Mouse (Mus musculus) testis, adult 2 months (tissue): ENCODE results near the gene Amotl1. TPM values are rescaled to one million over a fixed set of nuclear protein-coding genes. Genes with fewer than 3 reads are reported as not detected.
"Not testable (repeated sequence)": the region's sequence is repeated elsewhere in the genome, so short reads cannot be mapped to it uniquely, and the experiment has no call there.

Experiments used
- H3K27ac ChIP-seq: fragments of 200-500 bp; 2 replicates; pipeline ENCODE4 v1.5.1; 2012; ENCODE audit warnings: low read depth, low read length; ENCODE audit not compliant: control insufficient read depth, insufficient read depth
- H3K27me3 ChIP-seq: fragments of 200-500 bp; 2 replicates; pipeline ENCODE4 v1.6.1; 2012; ENCODE audit warnings: mild to moderate bottlenecking, low read length, moderate library complexity; ENCODE audit not compliant: control insufficient read depth, insufficient read depth
- H3K36me3 ChIP-seq: fragments of 200-500 bp; 2 replicates; pipeline ENCODE4 v1.6.1; 2012; ENCODE audit warnings: mild to moderate bottlenecking, low read length; ENCODE audit not compliant: control insufficient read depth, insufficient read depth
- H3K4me1 ChIP-seq: fragments of 200-500 bp; 2 replicates; pipeline ENCODE4 v1.6.1; 2012; ENCODE audit warnings: low read length; ENCODE audit not compliant: control insufficient read depth, insufficient read depth
- H3K4me3 ChIP-seq: fragments of 200-500 bp; 2 replicates; pipeline ENCODE4 v1.5.1; 2012; ENCODE audit warnings: low read depth, mild to moderate bottlenecking, low read length, moderate library complexity, mixed read lengths; ENCODE audit not compliant: control insufficient read depth
- CTCF ChIP-seq: fragments of 200-500 bp; IDR thresholded peaks from 2 replicates; pipeline ENCODE4 v1.5.1; 2012; ENCODE audit warnings: low read depth, mild to moderate bottlenecking, inconsistent platforms, low read length, moderate library complexity; ENCODE audit not compliant: control insufficient read depth, insufficient read depth, insufficient replicate concordance
- POLR2A ChIP-seq: fragments of 200-500 bp; IDR thresholded peaks from 2 replicates; pipeline ENCODE4 v1.6.1; 2012; ENCODE audit warnings: low read depth, mild to moderate bottlenecking, inconsistent platforms, low read length, moderate library complexity; ENCODE audit not compliant: control insufficient read depth
- polyA plus RNA-seq: library from polyadenylated mRNA; depleted of rRNA; stranded (reverse); fragments of >200 nt; gene quantifications from 2 replicates; pipeline ENCODE4 v1.2.3, GENCODE M21; 2012

The Amotl1 gene
- polyA plus RNA-seq, 1 experiment, result 43.2 TPM

DNA sequence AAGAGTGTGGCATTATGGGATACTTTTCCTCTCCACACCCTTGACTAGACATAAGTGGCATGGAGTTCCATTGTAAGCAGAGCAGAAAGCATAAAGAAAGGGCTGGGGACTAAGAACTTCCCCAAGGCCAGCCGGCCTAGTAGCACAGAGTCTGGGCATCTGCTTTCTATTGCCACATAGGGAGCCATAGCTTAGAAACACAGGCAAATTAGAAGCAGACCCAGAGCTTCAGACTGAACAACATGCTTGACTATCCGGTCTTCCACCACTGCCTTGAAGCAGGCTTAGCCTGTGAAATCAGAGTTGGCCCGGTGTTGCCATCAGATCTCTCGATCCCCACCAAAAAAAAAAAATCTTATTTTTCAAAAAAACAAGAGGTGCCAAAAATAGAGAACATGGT is 28.3 kb upstream of the Amotl1 start:
- no peak overlapping the region for H3K4me3 ChIP-seq
- no peak for TF ChIP-seq CTCF
- TF ChIP-seq POLR2A, result no peak
- H3K4me1 ChIP-seq, result no peaks in the 10 kb centered on the region
- no peak overlapping the region for H3K27ac ChIP-seq
- H3K27me3 ChIP-seq, result no peaks in the 10 kb centered on the region
- H3K36me3 ChIP-seq, result no peaks in the 10 kb centered on the region

DNA sequence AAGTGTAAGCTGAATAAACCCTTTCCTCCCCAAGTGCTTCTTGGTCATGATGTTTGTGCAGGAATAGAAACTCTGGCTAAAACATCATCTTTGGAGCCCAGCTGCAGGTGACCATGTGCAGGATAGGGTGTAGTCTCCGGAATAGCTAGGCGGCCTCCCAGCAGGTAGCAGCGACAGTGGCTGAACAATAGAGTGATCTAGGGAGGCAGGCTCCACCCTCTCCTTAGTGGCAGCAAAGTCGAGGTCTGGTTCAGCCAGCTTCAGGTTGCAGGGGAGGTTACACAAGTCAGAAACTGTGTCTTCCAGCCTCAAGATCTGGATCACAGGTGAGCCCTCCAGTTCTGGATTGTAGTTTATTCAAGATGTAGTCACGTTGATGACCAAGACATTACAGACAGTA is 27.1 kb upstream of the Amotl1 start:
- not testable (repeated sequence) for H3K36me3 ChIP-seq, H3K27me3 ChIP-seq, H3K4me3 ChIP-seq, H3K27ac ChIP-seq, H3K4me1 ChIP-seq

DNA sequence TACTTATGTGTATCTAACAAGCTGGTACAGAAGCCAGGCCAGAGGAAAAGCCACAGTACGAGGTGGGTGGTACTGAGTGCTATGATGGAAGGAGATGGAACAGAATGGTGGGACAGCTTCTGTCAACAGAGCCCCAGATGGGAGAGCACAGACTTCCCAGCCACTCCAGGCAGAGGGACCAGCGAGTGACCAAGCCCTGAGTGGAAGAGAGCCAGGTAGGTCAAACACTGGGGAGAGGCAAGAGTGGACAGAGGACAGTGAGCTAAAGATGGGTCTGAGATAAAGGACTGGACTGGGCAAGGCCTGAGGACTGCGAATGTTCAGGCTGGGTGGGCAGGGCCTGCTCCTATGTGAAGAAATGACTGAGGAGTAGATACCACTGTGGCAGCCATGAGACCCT is 23.5 kb upstream of the Amotl1 start:
- TF ChIP-seq POLR2A (no peak), CTCF (no peak)
- no peaks in the 10 kb centered on the region for H3K27me3 ChIP-seq
- H3K4me1 ChIP-seq, result no peaks in the 10 kb centered on the region

DNA sequence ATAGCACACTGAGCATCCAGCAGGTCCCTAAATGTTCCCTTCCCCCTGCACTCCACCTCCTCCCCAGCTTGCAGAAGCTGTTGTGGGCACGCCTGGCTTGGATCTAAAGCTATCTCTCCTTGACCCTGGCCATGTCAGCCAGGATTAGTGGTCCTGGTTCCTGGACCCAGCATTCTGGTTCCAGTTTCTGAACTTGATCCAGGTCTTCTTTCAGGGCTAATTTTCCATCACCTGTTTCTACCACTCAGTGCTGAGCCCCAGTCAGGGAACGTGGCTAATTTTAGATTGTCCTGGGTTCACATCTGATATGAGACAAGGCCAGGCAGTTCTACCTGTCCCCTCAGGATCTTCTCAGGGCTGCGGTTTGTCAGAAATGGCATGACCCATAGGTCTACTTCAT is 21.2 kb upstream of the Amotl1 start:
- peaks cover 2% of the 10 kb centered on the region; the same call in 1 of the 2 replicates for H3K4me1 ChIP-seq
- H3K27ac ChIP-seq, result no peak overlapping the region
- TF ChIP-seq CTCF (no peak), POLR2A (no peak)
- no peak overlapping the region for H3K4me3 ChIP-seq
- no peaks in the 10 kb centered on the region for H3K27me3 ChIP-seq
- no peaks in the 10 kb centered on the region for H3K36me3 ChIP-seq

More for the DNA sequence above, 23.5 kb upstream of the Amotl1 start:
- H3K4me3 ChIP-seq, result no peak overlapping the region
- no peaks in the 10 kb centered on the region for H3K36me3 ChIP-seq
- H3K27ac ChIP-seq, result no peak overlapping the region

DNA sequence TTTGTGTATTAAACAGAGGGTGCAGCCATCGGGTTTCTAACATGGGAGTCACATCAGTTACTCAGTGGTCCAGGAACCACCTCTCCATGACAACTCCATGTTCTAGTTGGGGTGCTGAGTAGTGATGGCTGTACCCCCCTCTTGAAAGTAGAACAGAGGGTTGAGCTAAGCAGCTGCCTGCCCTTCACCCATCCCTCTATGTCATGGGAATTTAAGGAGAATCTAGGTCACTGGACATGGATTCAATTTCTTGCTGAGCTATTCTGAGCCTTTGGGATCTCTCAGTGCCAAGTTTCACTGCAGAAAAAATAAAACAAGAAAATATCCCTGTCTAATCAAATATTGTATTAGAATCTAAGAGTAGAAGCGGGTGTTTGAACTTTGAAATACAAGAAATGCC is 18.7 kb upstream of the Amotl1 start:
- Histone ChIP-seq H3K27me3 (no peaks in the 10 kb centered on the region), H3K36me3 (no peaks in the 10 kb centered on the region), H3K4me1 (peaks cover 2% of the 10 kb centered on the region; the same call in 1 of the 2 replicates), H3K27ac (no peak overlapping the region), H3K4me3 (no peak overlapping the region)
- TF ChIP-seq CTCF, result no peak
- TF ChIP-seq POLR2A, result no peak

DNA sequence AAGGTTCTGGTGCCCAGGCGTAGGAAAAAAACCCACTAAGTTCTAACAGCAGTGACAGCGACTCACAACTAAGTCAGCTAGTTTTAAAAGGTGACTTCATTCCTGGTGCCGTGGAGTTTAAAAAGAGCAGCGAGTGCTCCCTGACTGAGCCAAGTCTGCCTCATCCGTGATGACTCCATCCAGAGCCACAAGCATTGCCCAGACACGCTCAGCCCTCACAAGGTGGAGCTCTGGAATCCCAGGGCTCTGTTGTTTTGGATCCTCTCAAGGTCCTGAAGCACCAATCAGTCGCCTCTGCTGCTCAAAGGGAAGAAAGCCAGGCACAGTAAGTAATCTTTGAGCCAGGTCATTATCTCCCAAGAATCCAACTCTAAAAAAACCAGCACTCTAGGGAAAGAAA is 18.0 kb upstream of the Amotl1 start:
- no peak for TF ChIP-seq POLR2A
- no peak for TF ChIP-seq CTCF
- H3K4me1 ChIP-seq, result peaks cover 2% of the 10 kb centered on the region; the same call in 1 of the 2 replicates
- no peak overlapping the region for H3K27ac ChIP-seq
- no peaks in the 10 kb centered on the region for H3K27me3 ChIP-seq
- no peaks in the 10 kb centered on the region for H3K36me3 ChIP-seq
- no peak overlapping the region for H3K4me3 ChIP-seq

DNA sequence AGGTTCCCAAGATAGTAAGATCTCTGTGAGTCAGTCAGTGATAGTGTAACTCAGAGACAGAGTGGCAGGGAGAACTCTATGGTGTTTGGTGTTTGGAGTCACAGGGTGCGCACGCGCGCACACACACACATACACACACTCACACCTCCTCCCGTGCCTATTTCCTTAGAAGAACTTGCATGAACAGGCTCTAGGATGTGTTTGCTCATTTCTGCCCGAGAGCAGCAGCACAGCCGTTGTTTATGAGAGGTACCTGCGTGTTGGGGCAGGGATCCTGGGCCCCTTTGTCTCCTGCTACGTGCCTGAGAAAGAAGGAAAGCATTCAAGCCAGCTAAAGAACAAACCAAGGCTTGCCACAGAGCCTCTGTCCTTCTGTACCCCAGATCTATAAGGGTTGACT is 17.3 kb upstream of the Amotl1 start:
- peaks cover 2% of the 10 kb centered on the region; the same call in 1 of the 2 replicates for H3K4me1 ChIP-seq
- H3K27ac ChIP-seq, result no peak overlapping the region
- no peaks in the 10 kb centered on the region for H3K36me3 ChIP-seq
- H3K4me3 ChIP-seq, result no peak overlapping the region
- H3K27me3 ChIP-seq, result no peaks in the 10 kb centered on the region
- TF ChIP-seq POLR2A, result no peak
- TF ChIP-seq CTCF, result no peak

DNA sequence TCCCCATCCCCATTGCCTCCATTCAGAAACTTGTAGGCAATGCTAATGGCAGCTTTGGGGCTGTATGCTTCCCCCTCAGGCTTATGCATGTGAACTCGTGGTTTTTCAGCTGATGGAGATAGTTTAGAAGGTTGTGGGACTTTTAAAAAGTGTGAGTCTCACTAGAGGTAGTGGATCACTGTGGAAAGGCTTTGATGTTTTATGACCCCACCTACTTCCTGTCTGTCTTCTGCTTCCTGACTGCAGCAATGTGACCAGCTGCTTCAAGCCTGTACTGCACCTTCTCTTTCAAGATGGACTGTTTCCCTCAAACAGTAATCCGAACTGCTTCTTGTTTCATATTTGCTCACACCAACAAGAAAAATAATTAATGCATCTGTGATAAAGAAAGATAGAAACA is 13.1 kb upstream of the Amotl1 start:
- no peak overlapping the region for H3K27ac ChIP-seq
- TF ChIP-seq POLR2A (no peak), CTCF (no peak)
- no peaks in the 10 kb centered on the region for H3K36me3 ChIP-seq
- H3K4me3 ChIP-seq, result no peak overlapping the region
- no peaks in the 10 kb centered on the region for H3K27me3 ChIP-seq
- peaks cover 2% of the 10 kb centered on the region; the same call in 1 of the 2 replicates for H3K4me1 ChIP-seq
